Mouse (Mus musculus) hindbrain, embryonic 16.5 days (tissue): Measurements from ENCODE around the gene Btg2. TPM values are rescaled to one million over a fixed set of nuclear protein-coding genes. Genes with fewer than 3 reads are reported as not detected.
A peak's percentile ranks its signal among the peaks of the same experiment; 100 is the strongest.

Source experiments
- ATAC-seq: fragments of 200-750 bp; cut with Nextera tagmentation; 2 replicates; pipeline ENCODE4 v1.8.0; 2017; ENCODE audit warnings: moderate TSS enrichment, moderate library complexity
- H3K27ac ChIP-seq: fragments of 300-500 bp; sonication (generic); 2 replicates; pipeline ENCODE4 v1.5.1; 2014; ENCODE audit warnings: low read depth, mild to moderate bottlenecking, control low read depth, low read length, moderate library complexity
- H3K27me3 ChIP-seq: fragments of 300-500 bp; sonication (generic); replicated peaks from 2 replicates; pipeline ENCODE4 v1.6.1; 2014; ENCODE audit warnings: low read length; ENCODE audit not compliant: control insufficient read depth, insufficient read depth
- H3K36me3 ChIP-seq: fragments of 300-500 bp; sonication (generic); 2 replicates; pipeline ENCODE4 v1.6.1; 2014; ENCODE audit warnings: mild to moderate bottlenecking, low read length, moderate library complexity, mixed read lengths; ENCODE audit not compliant: control insufficient read depth, insufficient read depth
- H3K4me1 ChIP-seq: fragments of 300-500 bp; sonication (generic); 2 replicates; pipeline ENCODE4 v1.6.1; 2014; ENCODE audit warnings: low read depth, low read length; ENCODE audit not compliant: control insufficient read depth, insufficient read depth
- H3K4me2 ChIP-seq: fragments of 300-500 bp; sonication (generic); 2 replicates; pipeline ENCODE4 v1.6.1; 2014; ENCODE audit warnings: mild to moderate bottlenecking, low read length, control low read depth, moderate library complexity
- H3K4me3 ChIP-seq: fragments of 300-500 bp; sonication (generic); 2 replicates; pipeline ENCODE4 v1.5.1; 2014; ENCODE audit warnings: mild to moderate bottlenecking, low read length, control low read depth, moderate library complexity
- H3K9ac ChIP-seq: fragments of 300-500 bp; sonication (generic); 2 replicates; pipeline ENCODE4 v1.6.1; 2014; ENCODE audit warnings: low read depth, mild to moderate bottlenecking, control low read depth, low read length, moderate library complexity
- H3K9me3 ChIP-seq: fragments of 300-500 bp; sonication (generic); 2 replicates; pipeline ENCODE4 v1.6.1; 2014; ENCODE audit warnings: mild to moderate bottlenecking, low read length, moderate library complexity; ENCODE audit not compliant: control insufficient read depth
- WGBS: fragments of 180-500 bp; shearing (Covaris S2); extraction: QIAGEN DNeasy Blood & Tissue Kit; methylation state at CpG from one replicate; pipeline ENCODE4 v1.1.7; 2014; 5-methylcytosine and 5-hydroxymethylcytosine counted together
- polyA plus RNA-seq: library from polyadenylated mRNA; unstranded; fragments of >200 nt; fragmentation: Nextera tagmentation; extraction: Ambion mirVana; gene quantifications from 2 replicates; pipeline ENCODE4 v1.2.1, GENCODE M21; 2015

Gene Btg2
- polyA plus RNA-seq, 1 experiment from 2014 or later, result 28.0 TPM

- peak overlapping the region; percentile 53; the same call in 1 of the 2 replicates for H3K9ac ChIP-seq
- ATAC-seq, result peak; percentile 79
Measured at GRCm38 (mm10) chr1:134045971-134046370, 32.9 kb downstream of the Btg2 start.

GRCm38 (mm10) chr1:134044805-134045204 lies 34.1 kb downstream of the Btg2 start:
- WGBS, result 94% methylated on average over 6 of the region's 6 CpGs
- Histone ChIP-seq H3K9me3 (no peaks in the 10 kb centered on the region), H3K4me1 (peaks cover 5% of the 10 kb centered on the region), H3K9ac (no peak overlapping the region), H3K27me3 (peaks cover 3% of the 10 kb centered on the region; the same call in 1 of the 2 replicates), H3K36me3 (no peaks in the 10 kb centered on the region), H3K4me3 (no peak overlapping the region), H3K4me2 (no peak overlapping the region), H3K27ac (no peak overlapping the region)
- no peak for ATAC-seq

More at GRCm38 (mm10) chr1:134045971-134046370, 32.9 kb downstream of the Btg2 start:
- Histone ChIP-seq H3K27me3 (peaks cover 3% of the 10 kb centered on the region; the same call in 1 of the 2 replicates), H3K4me1 (peaks cover 5% of the 10 kb centered on the region), H3K4me3 (peak overlapping the region; percentile 24), H3K4me2 (peak overlapping the region; percentile 58), H3K9me3 (no peaks in the 10 kb centered on the region), H3K27ac (0 out of 2 replicates have a peak overlapping the region, but pooled peaks have one; percentile 9), H3K36me3 (no peaks in the 10 kb centered on the region)
- WGBS, result 5% methylated on average over 6 of the region's 9 CpGs

- 7% methylated on average over 1 of the region's 1 CpGs for whole genome bisulfite sequencing
- H3K9me3 ChIP-seq, result no peaks in the 10 kb centered on the region
- no peak overlapping the region for H3K4me3 ChIP-seq
- H3K4me2 ChIP-seq, result no peak overlapping the region
- H3K36me3 ChIP-seq, result no peaks in the 10 kb centered on the region
- no peaks in the 10 kb centered on the region; the same call in 1 of the 2 replicates for H3K27me3 ChIP-seq
- H3K4me1 ChIP-seq, result peaks cover 5% of the 10 kb centered on the region
- no peak overlapping the region for H3K9ac ChIP-seq
- no peak for ATAC-seq
- no peak overlapping the region for H3K27ac ChIP-seq
Measured at GRCm38 (mm10) chr1:134042341-134042740, 36.6 kb downstream of the Btg2 start.

GRCm38 (mm10) chr1:134041900-134042299 lies 37.0 kb downstream of the Btg2 start:
- H3K9me3 ChIP-seq, result no peaks in the 10 kb centered on the region
- peaks cover 5% of the 10 kb centered on the region for H3K4me1 ChIP-seq
- H3K27ac ChIP-seq, result no peak overlapping the region
- H3K9ac ChIP-seq, result no peak overlapping the region
- no peak overlapping the region for H3K4me2 ChIP-seq
- H3K4me3 ChIP-seq, result no peak overlapping the region
- no peak for ATAC-seq
- WGBS, result 40% methylated on average over 2 of the region's 2 CpGs
- H3K27me3 ChIP-seq, result no peaks in the 10 kb centered on the region
- no peaks in the 10 kb centered on the region for H3K36me3 ChIP-seq

- Histone ChIP-seq H3K4me3 (no peak overlapping the region), H3K4me1 (no peaks in the 10 kb centered on the region), H3K9me3 (no peaks in the 10 kb centered on the region), H3K4me2 (no peak overlapping the region), H3K27ac (no peak overlapping the region), H3K9ac (no peak overlapping the region), H3K36me3 (no peaks in the 10 kb centered on the region), H3K27me3 (no peaks in the 10 kb centered on the region)
- no peak for ATAC-seq
- WGBS, result 84% methylated on average over 2 of the region's 2 CpGs
Measured at GRCm38 (mm10) chr1:134039361-134039760, 39.6 kb downstream of the Btg2 start.

- no peaks in the 10 kb centered on the region for H3K36me3 ChIP-seq
- H3K9ac ChIP-seq, result no peak overlapping the region
- H3K4me3 ChIP-seq, result no peak overlapping the region
- no peaks in the 10 kb centered on the region for H3K27me3 ChIP-seq
- no peak for ATAC-seq
- H3K4me1 ChIP-seq, result no peaks in the 10 kb centered on the region
- WGBS, result 81% methylated on average over 4 of the region's 4 CpGs
- H3K4me2 ChIP-seq, result no peak overlapping the region
- H3K27ac ChIP-seq, result no peak overlapping the region
- H3K9me3 ChIP-seq, result no peaks in the 10 kb centered on the region
Measured at GRCm38 (mm10) chr1:134038336-134038735, 40.6 kb downstream of the Btg2 start.

GRCm38 (mm10) chr1:134037172-134037571 lies 41.7 kb downstream of the Btg2 start, which contains the start of gene Fmod:
Gene Fmod, plus strand, starts transcription at chr1:134037254.
- Histone ChIP-seq H3K27me3 (no peaks in the 10 kb centered on the region), H3K27ac (no peak within 1 kb of the TSS), H3K4me3 (no peak within 1 kb of the TSS), H3K36me3 (no peaks in the 10 kb centered on the region), H3K9me3 (no peaks in the 10 kb centered on the region), H3K9ac (no peak within 1 kb of the TSS), H3K4me1 (no peaks in the 10 kb centered on the region), H3K4me2 (no peak within 1 kb of the TSS)
- WGBS, result 44% methylated on average over 9 of the region's 9 CpGs
- no peak for ATAC-seq

GRCm38 (mm10) chr1:134036492-134036891 lies 42.4 kb downstream of the Btg2 start:
- ATAC-seq, result no peak
- no peak overlapping the region for H3K27ac ChIP-seq
- WGBS, result 50% methylated on average over 2 of the region's 2 CpGs

GRCm38 (mm10) chr1:134028161-134028846 lies 50.6 kb downstream of the Btg2 start:
- H3K27ac ChIP-seq, result no peak overlapping the region
- 77% methylated on average over 14 of the region's 14 CpGs for WGBS
- ATAC-seq, result no peak
- no peaks in the 10 kb centered on the region for H3K27me3 ChIP-seq
- no peaks in the 10 kb centered on the region for H3K4me1 ChIP-seq
- H3K36me3 ChIP-seq, result no peaks in the 10 kb centered on the region
- H3K4me3 ChIP-seq, result no peak overlapping the region
- H3K9ac ChIP-seq, result no peak overlapping the region
- H3K4me2 ChIP-seq, result no peak overlapping the region
- H3K9me3 ChIP-seq, result no peaks in the 10 kb centered on the region

More at GRCm38 (mm10) chr1:134036492-134036891, 42.4 kb downstream of the Btg2 start:
- H3K4me3 ChIP-seq, result no peak overlapping the region
- H3K27me3 ChIP-seq, result no peaks in the 10 kb centered on the region
- H3K4me1 ChIP-seq, result no peaks in the 10 kb centered on the region
- no peaks in the 10 kb centered on the region for H3K36me3 ChIP-seq
- H3K9me3 ChIP-seq, result no peaks in the 10 kb centered on the region
- no peak overlapping the region for H3K4me2 ChIP-seq
- no peak overlapping the region for H3K9ac ChIP-seq
